Mouse (Mus musculus): ENCODE data around the gene Zfp91.
A peak's percentile ranks its signal among the peaks of the same experiment; 100 is the strongest.
"Not testable (repeated sequence)": the region's sequence is repeated elsewhere in the genome, so short reads cannot be mapped to it uniquely, and the experiment has no call there.

The Zfp91 gene

GRCm38 (mm10) chr19:12794056-12795044 lies 1.6 kb downstream of the Zfp91 start:
- peak; percentile 93 for DNase-seq (ENCODE audit: low spot score in 2 of 2)

DNA sequence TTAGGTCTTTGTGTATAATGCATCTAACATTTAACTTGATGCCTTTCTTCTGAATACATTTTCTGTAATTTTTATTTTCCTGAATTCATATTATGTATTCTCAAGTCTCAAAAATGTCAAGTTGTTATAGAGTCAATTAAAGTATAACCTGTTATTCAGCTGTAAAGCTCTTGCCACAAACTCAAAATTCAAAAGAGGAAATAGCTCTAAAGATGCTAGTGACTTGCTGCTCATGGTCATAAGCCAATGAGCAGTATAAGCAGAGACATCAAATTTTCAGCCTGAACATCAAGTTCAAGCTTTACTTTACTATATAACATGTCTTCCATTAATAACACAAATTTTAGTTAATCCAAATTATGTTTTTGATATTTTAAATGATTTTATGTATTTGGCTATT lies 3.6 kb downstream of the Zfp91 start:
- no peak for DNase-seq (ENCODE audit: low spot score in 2 of 2)

GRCm38 (mm10) chr19:12787721-12788120 lies 8.2 kb downstream of the Zfp91 start:
- no peak for DNase-seq (ENCODE audit: low spot score in 2 of 2)

GRCm38 (mm10) chr19:12786803-12787395 lies 9.0 kb downstream of the Zfp91 start:
- DNase-seq (ENCODE audit: low spot score in 2 of 2) = no peak

DNA sequence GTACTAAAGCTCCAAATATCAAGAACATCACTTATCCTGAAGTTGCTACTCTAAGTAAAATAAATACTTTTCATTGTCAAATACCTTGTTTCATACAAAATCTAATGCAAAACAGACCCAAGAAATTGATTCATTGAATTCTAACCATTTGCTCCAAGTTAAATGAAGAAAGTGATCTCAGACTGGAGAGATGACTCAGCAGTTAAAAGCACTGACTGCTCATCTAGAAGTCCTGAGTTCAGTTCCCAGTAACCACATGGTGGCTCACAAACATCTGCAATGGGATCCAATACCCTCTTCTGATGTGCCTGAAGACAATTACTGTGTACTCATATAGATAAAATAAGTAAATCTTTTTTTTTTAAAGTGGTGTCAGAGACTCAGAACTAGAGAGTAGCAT lies 15.5 kb downstream of the Zfp91 start:
- no peak for DNase-seq (ENCODE audit: low spot score in 2 of 2)

- no peak for DNase-seq (ENCODE audit: low spot score in 2 of 2)
Measured at GRCm38 (mm10) chr19:12770888-12771287, 25.0 kb downstream of the Zfp91 start.

GRCm38 (mm10) chr19:12765308-12765707 lies 30.6 kb downstream of the Zfp91 start, which contains the start of gene Cntf:
Gene Cntf, minus strand, starts transcription at chr19:12765632.
- DNase-seq (ENCODE audit: low spot score in 2 of 2) = no peak

GRCm38 (mm10) chr19:12762212-12763130 lies 33.5 kb downstream of the Zfp91 start:
- DNase-seq (ENCODE audit: low spot score in 2 of 2) = no peak

DNA sequence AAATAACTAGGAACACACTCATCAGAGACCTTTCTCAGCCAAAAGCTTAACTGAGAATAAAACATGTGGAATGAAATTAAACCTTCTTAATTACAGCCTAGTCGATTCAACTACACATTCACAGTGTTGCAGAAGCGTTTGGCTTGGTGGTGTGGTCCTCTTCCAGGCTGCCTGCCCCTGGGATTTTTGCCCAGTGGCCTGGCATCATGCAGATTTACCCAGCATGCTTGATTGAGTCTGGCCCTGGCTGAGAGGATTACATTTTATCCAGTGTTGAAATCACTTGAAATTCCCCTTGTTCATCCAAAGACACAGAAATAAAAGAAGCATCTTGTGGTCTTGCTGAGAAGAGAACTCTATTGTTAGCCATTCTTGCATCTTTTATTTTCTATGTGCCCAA lies 36.3 kb downstream of the Zfp91 start:
- DNase-seq (ENCODE audit: low spot score in 2 of 2) = peak; percentile 25 to 50

GRCm38 (mm10) chr19:12758936-12759478 lies 36.9 kb downstream of the Zfp91 start:
- no peak for DNase-seq (ENCODE audit: low spot score in 2 of 2)

GRCm38 (mm10) chr19:12756286-12756685 lies 39.6 kb downstream of the Zfp91 start:
- DNase-seq (ENCODE audit: low spot score in 2 of 2) = no peak

GRCm38 (mm10) chr19:12731950-12732349 lies 64.0 kb downstream of the Zfp91 start:
- DNase-seq (ENCODE audit: low spot score in 2 of 2) = no peak

GRCm38 (mm10) chr19:12731036-12731435 lies 64.9 kb downstream of the Zfp91 start:
- DNase-seq (ENCODE audit: low spot score in 2 of 2) = no peak

GRCm38 (mm10) chr19:12725851-12726250 lies 70.1 kb downstream of the Zfp91 start:
- DNase-seq (ENCODE audit: low spot score in 2 of 2) = no peak

GRCm38 (mm10) chr19:12722308-12722707 lies 73.6 kb downstream of the Zfp91 start:
- peak; percentile 5 to 12 for DNase-seq (ENCODE audit: low spot score in 2 of 2)

GRCm38 (mm10) chr19:12721596-12721995 lies 74.3 kb downstream of the Zfp91 start:
- not testable (repeated sequence) for DNase-seq (ENCODE audit: low spot score in 2 of 2)

DNA sequence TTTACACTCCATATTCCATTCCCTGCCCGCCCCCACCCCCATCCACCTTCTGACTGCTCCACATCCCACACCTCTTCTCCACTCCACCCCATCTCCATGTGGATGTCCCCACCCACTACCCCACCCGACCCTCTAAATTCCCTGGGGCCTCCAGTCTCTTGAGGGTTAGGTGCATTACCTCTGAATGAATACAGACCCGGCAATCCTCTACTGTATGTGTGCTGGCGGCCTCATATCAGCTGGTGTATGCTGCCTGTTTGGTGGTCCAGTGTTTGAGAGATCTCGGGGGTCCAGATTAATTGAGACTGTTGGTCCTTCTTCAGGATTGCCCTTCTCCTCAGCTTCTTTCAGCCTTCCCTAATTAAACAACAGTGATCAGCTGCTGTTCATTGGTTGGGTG lies 75.0 kb downstream of the Zfp91 start:
- not testable (repeated sequence) for DNase-seq (ENCODE audit: low spot score in 2 of 2)

GRCm38 (mm10) chr19:12720463-12720862 lies 75.5 kb downstream of the Zfp91 start:
- DNase-seq (ENCODE audit: low spot score in 2 of 2) = no peak

DNA sequence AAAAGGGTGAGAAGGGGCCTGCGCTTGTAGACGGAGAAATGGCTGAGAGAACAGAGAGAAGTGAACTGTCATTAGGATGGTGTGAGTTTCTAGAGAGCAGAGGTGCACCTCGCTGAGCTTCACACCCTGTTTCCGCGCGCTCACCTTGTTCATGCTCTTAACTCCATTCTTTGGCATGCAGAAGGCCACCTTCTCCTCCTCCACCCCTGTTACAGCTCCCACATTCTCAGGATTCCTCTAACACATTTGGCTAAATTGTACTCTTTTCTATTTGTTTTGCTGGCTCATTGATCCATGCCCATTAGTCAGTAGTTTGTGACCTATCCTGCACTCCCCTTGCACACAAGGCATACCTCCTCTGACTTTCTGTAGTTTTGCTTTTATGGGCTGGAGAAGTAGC lies 76.7 kb downstream of the Zfp91 start:
- DNase-seq (ENCODE audit: low spot score in 2 of 2) = no peak
